ENCODE assay signal across 8 mouse cellular contexts in the genomic region with DNA sequence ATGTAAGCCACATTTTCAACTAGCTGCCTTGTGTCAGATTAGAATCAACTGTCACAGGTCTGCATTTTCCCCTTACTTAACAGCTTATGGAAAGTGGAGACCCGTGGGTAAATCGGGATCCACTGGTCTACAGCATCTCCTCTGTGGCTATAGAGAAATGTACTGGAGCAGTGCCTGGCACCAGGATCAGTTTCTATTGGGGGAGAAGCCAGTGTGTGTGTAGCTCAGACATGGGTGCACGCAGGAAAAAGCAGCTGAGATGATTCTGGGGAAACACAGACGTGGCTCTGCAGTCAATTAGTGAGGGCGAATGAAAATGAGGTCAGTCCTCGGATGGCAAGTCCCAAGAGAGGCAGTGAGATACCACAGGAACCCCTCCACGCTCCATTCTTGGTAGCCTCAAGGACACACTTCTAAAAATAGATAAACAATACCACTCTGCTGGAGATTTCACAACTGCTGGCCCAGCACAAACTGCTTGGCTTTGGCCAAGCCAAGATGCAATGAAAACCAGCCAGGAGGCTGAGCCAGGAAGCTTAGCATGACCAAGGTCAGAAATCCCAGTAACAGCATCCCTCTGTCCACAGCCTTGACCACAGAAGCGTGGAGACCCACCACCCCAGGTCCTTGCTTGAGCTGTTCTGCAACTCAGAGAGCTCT. TPM values are rescaled to one million over a fixed set of nuclear protein-coding genes. Genes with fewer than 3 reads are reported as not detected.
DNase-seq lines count a peak whose midpoint lies in the region; ATAC-seq lines count a peak whose summit lies in the region.

No protein-coding gene starts in this region.

- ATAC-seq in granulocyte monocyte progenitor cell, adult 5-6 weeks (replicated peaks; ENCODE audit: poor library complexity, severe bottlenecking) = peak; percentile 56

- intact Hi-C loops in left cerebral cortex, postnatal 25 days (cut with DNase I) = no loop called here

- DNase-seq in adrenal gland, adult (ENCODE audit: inconsistent age in 2 of 2, low spot score in 1 of 2) = peak; percentile 19 to 77
- no peak for DNase-seq in adrenal gland, postnatal 4 days (ENCODE audit: low spot score in 2 of 2)
- peak; percentile 29 for DNase-seq in adrenal gland, adult 8-10 months
- peak; percentile 53 to 74 for DNase-seq in kidney, postnatal 25 days
- no peak for DNase-seq in left cerebral cortex, postnatal 25 days (ENCODE audit: low spot score in 2 of 2)
- no peak for DNase-seq in right cerebral cortex, adult 18-20 months
- DNase-seq in right cerebral cortex, postnatal 10 days (ENCODE audit: low spot score in 2 of 2) = no peak

RNA-seq across cellular contexts. Expression of a gene that starts 40.4 kb away (rescaled TPM):
- total RNA-seq in adrenal gland, postnatal 4 days (2021) = 10 to 100 TPM; 13.4 to 13.5 TPM
- total RNA-seq in adrenal gland, adult 8-10 months (2022) = 10 to 100 TPM; 10.1 to 13.6 (median 12.1) TPM
- total RNA-seq in granulocyte monocyte progenitor cell, adult 5-6 weeks (2014; fragmentation: Nextera tagmentation) = 0.53 TPM in 1 of 2 replicates, not detected in the other
- under 0.01 and 0.13 TPM in 2 replicates for total RNA-seq in granulocyte monocyte progenitor cell, adult 5-6 weeks (2017)
- total RNA-seq in left cerebral cortex, postnatal 25 days (2021) = 10 to 100 TPM; 58.3 to 86.5 TPM

RNA-seq across cellular contexts. Expression of a gene that starts 53.1 kb away (rescaled TPM):
- 100 to 1,000 TPM in 1 of 2 experiments, 10 to 100 TPM in 1; 96.9 to 103 TPM for total RNA-seq in adrenal gland, postnatal 4 days (2021)
- 10 to 100 TPM; 27.5 to 33.1 (median 29.3) TPM for total RNA-seq in adrenal gland, adult 8-10 months (2022)
- total RNA-seq in granulocyte monocyte progenitor cell, adult 5-6 weeks (2014; fragmentation: Nextera tagmentation) = 67.8 and 79.6 TPM in 2 replicates
- 55.7 and 58.3 TPM in 2 replicates for total RNA-seq in granulocyte monocyte progenitor cell, adult 5-6 weeks (2017)
- 10 to 100 TPM; 22.8 to 25.2 TPM for total RNA-seq in left cerebral cortex, postnatal 25 days (2021)

Comparison
In these comparisons a context has a peak if more than half of its experiments do, and no peak if none do; other contexts are left out.
1. DNase-seq: peak in adrenal gland, adult (2 of 2), adrenal gland, adult 8-10 months (single experiment) and kidney, postnatal 25 days (2 of 2); none in adrenal gland, postnatal 4 days (0 of 2), left cerebral cortex, postnatal 25 days (0 of 2), right cerebral cortex, adult 18-20 months (single experiment) and right cerebral cortex, postnatal 10 days (0 of 2).
2. RNA of a gene that starts 40.4 kb away (total RNA-seq): 58.3 to 86.5 TPM in left cerebral cortex, postnatal 25 days, 13.4 to 13.5 TPM in adrenal gland, postnatal 4 days and 10.1 to 13.6 TPM in adrenal gland, adult 8-10 months; under 0.01 to 0.53 TPM in granulocyte monocyte progenitor cell, adult 5-6 weeks; every median in the first group is over 4 times any median in the second.